Mouse (Mus musculus) E14TG2a.4 (cell line): Measurements from ENCODE around the gene Syne1.

Experiments used
- CTCF ChIP-seq: conservative IDR thresholded peaks from 2 replicates; pipeline ENCODE4 v1.5.1; 2014; ENCODE audit warnings: low read length
- NANOG ChIP-seq: IDR thresholded peaks from 2 replicates; pipeline ENCODE4 v1.6.1; 2014; ENCODE audit warnings: borderline replicate concordance, low read length, mixed read lengths
- POU5F1 ChIP-seq: IDR thresholded peaks from 2 replicates; pipeline ENCODE4 v1.6.1; 2014; ENCODE audit warnings: low read length, borderline replicate concordance

GRCm38 (mm10) chr10:5056243-5056735 lies 495.0 kb downstream of the Syne1 start:
- TF ChIP-seq CTCF: no peak
- no peak for TF ChIP-seq POU5F1
- TF ChIP-seq NANOG: no peak
